Mouse (Mus musculus): ENCODE data around the gene Phox2a.

DNA sequence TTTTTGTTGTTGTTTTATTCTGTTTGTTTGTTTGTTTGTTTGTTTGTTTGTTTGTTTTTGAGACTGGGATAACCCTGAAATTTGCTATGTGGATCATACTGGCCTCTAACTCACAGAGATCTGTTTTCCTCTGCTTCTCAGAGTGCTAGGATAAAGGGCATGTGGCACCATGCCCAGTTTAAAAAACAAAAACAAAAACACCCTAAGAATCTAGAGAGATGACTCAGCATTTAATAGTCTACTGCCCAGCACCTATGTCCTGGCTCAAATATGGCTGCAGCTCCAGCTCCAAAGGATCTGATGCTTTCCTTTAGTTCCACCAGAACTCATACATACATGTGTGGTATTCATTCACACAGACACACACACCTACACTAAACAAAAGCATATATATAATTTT lies 42.9 kb downstream of the Phox2a start:
- TF ChIP-seq POLR2A (IDR thresholded peaks at IDR 0.05; ENCODE audit: low read depth, low read length) (no peak), CTCF (IDR thresholded peaks at IDR 0.05; ENCODE audit: borderline replicate concordance, insufficient read depth, low read length) (no peak)

All from embryonic fibroblast, embryonic 13.5 days (primary cell).